ENCODE assay signal across 24 mouse cellular contexts in the genomic region with DNA sequence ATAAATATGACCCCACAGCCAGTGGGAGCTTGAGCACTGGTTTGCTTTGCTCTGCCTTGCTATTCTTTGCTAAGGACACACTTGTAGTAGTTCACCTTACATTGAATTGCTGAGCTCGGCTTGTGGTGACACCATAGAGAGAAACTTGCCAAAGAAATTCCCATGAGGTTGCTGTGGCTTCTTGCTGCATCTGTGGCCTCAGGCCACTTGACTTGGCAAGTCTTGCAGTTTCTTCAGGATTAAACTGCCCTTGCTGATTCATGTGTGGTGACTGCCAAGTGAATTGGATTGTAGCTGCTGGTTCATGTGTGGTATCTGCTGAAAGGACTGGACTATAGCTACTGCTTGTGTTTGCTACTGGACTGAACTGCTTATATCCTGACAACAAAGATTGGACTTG. TPM values are rescaled to one million over a fixed set of nuclear protein-coding genes. Genes with fewer than 3 reads are reported as not detected.
DNase-seq lines count a peak whose midpoint lies in the region; ATAC-seq lines count a peak whose summit lies in the region.
"Had no signal": no experiment of that assay in that cellular context is flagged by ENCODE, and none has a peak within 500 bp of the region (broad histone marks: within the 10 kb centered on the region; RNA-seq: fewer than 3 reads in every experiment).

No protein-coding gene starts in this region.

- no peak for ATAC-seq in activated CD4-positive, CD25-positive, alpha-beta regulatory T cell, adult 4 months
- no peak for ATAC-seq in monocyte, adult 5-6 weeks (replicated peaks; ENCODE audit: insufficient number of reproducible peaks, low FRiP score, low TSS enrichment, poor library complexity, severe bottlenecking)
- ATAC-seq: forebrain, embryonic 15.5 days; hindbrain, embryonic 16.5 days; intestine, embryonic 15.5 days had no signal

- peak; percentile 22 to 24 for DNase-seq in cerebellum, postnatal 10 days
- no peak for DNase-seq in cerebellum, postnatal 14 days
- DNase-seq in 3T3-L1 (ENCODE audit: low read depth, low spot score) (peak; percentile 95), adipocyte (ENCODE audit: low spot score) (peak; percentile 65)
- DNase-seq: adrenal gland, adult 2 months; adrenal gland, postnatal 36 days; B cell, adult 2 months; cerebellum, adult 18-20 months; cerebellum, adult 9-10 months; cerebellum, postnatal 36 days; embryo, embryonic 11 days; gastrocnemius, postnatal 10 days; gastrocnemius, postnatal 36 days; heart, adult 11 months; heart, postnatal 36 days; kidney, adult 11 months; kidney, adult 8-10 months had no signal

RNA-seq across cellular contexts. Expression of gene Hs3st5, which starts 13.0 kb away (rescaled TPM):
- polyA plus RNA-seq in activated CD4-positive, CD25-positive, alpha-beta regulatory T cell, adult 4 months (2017; shearing (Covaris generic)) = not detected
- not detected in 3 replicates for total RNA-seq in monocyte, adult 5-6 weeks (2017)
- total RNA-seq: CH12.LX had no signal
- polyA plus RNA-seq: G1E had no signal

Comparison
In these comparisons a context has a peak if more than half of its experiments do, and no peak if none do; other contexts are left out.
1. DNase-seq: peak in cerebellum, postnatal 10 days (2 of 2), 3T3-L1 (single experiment) and adipocyte (single experiment); none in cerebellum, postnatal 14 days (0 of 2).